Mouse (Mus musculus) NIH3T3 (cell line): ENCODE measurements around the gene Mxra8.

Experiments used
- DNase-seq: peaks from one replicate; pipeline ENCODE4 v3.0.0-alpha.2; 2012; ENCODE audit warnings: low read depth

Gene Mxra8

DNA sequence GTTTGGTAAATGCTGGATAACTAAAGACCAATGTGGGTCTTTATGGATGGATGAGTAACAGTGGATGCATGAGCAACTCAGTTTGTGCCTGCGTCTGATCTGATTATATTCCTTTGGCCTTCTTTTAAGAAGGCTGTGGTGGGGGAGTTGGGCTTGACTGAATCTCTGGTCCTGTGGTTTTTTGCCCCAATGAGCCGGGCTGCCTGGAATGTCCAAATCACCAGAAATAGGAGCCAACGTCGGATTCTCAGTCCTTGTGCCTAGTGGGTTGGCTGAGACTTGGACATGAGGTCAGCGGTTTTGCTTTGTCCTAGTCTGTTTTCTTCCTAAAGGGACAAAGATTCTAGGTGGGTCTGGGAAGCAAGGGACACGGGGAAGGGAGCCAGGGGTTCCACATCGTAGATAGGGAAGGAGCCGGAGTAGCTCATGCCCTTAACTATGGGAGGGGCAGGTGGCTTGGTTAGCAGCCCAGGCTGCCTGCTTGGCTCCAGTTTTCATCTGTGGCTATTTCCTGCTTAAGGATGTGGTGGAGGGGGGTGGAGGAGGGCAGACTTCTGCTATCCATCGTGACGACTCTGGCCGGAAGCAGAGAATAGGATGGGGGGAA lies 2.0 kb upstream of the Mxra8 start:
- peak; percentile 79 for DNase-seq

DNA sequence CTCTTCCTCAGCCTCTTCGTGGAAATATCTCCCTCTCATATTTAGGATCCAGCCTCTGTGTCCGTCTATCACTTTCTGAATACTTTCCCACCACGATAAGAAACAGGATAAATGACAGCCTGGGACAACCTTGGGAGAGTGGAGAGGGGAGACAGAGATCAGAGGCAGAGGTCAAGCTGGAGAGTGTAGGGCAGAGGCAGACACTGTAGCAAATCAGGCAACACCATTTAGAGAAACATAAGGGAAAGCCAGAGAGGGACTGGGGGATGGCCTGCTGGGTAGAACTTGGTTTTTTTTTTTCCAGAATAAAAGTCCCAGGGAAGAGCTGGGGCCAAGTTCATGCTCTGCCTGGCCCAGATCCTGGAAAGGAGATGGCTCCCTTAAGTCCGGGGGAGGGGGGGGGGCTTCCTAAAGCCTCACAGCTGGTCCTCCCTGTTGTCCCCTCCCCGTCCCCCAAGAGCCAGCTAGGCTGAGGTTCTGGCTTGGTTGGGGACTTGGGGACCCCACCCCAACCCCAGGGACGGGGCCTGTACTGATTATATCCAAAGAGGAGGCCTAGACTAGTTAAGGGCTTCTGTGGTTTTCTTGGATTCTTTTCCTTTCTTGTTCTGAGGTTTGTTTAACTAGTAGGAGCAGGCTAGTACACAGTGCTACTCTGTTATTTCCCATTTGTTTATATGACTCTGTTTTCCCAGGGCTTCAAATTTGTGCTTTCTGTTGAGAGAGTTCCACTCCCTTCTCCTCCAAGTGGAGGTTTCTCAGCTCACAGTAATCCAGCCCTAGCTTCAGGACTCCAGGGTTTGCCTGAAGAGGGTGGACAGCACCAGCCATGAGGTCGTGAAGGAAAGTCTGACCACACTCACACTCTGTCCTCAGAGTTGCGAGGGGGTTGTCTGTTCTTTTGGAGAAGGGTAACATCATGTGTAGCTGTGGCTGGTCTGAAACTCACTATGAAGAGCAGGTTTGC lies 1.0 kb upstream of the Mxra8 start:
- DNase-seq: peak; percentile 48

DNA sequence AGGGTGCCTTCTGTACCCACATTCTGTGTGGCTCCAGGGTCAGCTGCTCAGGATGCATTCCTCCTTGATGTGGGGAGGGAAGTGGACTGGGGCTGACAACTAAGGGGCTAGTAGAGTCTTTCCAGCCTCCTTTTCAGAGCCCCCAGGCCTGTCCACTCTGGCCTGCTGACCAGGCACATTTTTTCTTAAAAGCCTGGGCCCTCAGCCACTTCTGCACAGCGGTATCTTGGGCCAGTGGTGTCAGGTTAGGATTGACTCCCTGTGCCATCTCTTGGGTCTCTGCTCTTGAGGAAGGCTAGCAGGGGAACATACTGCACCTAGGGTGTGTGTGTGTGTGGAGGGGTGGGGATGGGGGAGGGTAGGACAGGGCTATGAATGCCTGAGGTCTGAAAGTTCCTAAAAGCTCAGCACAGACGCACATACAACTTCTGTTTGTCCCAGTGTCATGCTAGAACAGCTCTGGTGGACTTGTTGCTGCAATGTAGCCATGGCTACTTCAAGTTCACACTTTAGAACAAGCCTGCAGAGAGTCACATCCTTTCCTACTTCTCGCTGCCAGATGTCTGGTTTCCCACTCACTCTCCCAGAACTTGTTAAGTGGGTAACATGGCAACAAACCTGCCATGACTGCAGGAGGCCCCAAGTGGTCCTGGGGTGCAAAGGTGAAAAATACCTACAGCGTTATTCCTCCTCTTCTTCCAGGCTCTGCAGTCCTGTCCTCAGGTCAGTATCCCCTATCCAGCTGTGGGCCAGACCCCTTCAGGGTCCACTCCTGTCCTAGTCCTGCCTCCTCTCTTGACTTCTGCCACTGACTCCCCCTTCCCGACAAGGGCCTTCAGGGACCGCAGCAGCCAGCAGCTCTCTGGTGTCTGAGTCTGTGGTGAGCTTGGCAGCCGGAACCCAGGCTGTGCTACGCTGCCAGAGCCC lies 859 bp downstream of the Mxra8 start:
- peak; percentile 60 for DNase-seq

DNA sequence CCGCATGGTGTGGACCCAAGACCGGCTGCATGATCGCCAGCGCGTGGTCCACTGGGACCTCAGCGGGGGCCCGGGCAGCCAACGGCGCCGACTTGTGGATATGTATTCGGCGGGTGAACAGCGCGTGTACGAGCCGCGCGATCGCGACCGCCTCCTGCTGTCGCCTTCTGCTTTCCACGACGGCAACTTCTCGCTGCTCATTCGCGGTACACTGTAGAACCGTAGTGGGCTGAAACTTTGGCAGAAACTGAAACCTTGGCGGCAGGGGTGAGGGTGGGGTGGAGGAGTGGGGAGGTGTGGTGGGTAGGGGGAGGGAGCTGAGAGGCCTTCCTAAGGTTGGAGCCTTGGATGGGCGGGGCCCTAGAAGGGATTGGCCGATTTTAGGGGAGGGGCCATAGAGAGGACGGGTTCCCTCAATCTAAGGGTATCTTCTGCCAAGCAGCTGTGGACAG lies 1.5 kb downstream of the Mxra8 start:
- peak; percentile 84 for DNase-seq

DNA sequence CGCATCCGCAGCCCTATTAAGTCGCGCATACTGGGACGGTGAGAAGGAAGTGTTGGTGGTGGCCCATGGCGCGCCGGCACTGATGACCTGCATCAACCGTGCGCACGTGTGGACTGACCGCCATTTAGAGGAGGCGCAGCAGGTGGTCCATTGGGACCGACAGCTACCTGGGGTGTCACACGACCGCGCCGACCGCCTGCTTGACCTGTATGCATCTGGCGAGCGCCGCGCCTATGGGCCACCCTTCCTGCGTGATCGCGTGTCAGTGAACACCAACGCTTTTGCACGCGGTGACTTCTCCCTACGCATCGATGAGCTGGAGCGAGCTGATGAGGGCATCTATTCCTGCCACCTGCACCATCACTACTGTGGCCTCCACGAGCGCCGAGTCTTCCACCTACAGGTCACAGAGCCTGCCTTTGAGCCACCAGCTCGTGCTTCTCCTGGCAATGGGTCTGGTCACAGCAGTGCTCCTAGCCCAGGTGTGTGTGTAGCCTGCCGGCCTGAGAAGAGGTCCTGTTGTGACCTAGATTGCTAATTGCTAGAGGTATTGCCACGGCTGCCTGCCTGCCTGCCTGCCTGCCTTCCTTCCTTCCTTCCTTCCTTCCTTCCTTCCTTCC lies 2.3 kb downstream of the Mxra8 start:
- DNase-seq: no peak

DNA sequence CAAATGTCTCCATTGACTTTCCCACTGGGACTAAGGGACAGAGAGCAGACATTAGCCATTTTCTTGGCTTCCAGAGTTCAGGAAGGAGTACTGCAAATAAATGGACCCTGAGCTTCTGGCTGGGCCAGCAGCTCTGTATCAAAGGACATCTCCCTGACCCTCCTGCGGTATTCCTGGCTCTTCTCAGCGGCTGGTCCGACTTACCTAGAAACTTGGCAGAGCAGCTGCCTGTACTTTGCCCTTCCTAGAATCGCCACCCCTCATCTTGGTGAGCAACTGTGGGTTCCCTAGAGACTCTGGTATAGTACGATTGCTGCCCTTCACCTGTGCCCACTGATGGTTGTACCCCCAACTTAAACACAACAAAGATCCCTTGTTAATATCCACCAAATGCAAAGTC lies 3.8 kb downstream of the Mxra8 start:
- DNase-seq: no peak

DNA sequence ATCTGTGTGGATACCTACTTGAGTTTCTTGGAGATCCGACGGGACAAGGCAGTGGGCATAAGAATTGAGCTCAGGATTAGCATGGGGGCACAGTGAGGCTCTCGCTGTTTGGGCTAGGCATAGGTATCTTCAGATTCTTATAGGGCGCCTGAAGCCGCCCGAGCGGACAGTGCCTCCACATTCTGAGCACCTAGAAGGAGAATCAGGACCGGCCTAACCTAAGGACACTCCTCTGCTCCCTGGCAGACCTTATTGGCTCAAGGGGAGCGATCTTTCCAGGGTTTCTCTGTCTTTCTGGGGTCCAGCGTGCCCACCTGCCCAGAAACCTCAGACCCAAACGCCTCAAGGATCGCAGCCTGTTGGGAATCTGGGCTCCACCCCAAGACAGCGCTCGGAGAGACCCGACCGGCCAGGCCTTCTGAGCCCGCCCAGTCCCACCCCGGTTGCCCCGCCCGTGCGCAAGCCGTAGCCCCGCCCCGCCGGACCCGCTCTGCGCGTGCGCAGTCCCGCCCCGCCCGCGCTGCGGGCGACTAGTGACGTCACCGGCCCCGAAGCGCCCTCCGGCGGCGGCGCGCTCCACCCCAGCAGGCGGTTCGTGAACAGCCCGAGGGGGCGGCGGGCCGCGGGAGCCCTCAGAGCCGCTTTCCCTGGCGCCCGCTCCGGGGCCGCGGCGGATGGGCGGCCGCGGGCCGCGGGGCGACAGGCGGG lies 7.5 kb downstream of the Mxra8 start, which contains the start of gene Dvl1:
TSS of gene Dvl1 (plus strand) at position 532 of the 708 bp plus-strand sequence.
- DNase-seq: peak; percentile 95

DNA sequence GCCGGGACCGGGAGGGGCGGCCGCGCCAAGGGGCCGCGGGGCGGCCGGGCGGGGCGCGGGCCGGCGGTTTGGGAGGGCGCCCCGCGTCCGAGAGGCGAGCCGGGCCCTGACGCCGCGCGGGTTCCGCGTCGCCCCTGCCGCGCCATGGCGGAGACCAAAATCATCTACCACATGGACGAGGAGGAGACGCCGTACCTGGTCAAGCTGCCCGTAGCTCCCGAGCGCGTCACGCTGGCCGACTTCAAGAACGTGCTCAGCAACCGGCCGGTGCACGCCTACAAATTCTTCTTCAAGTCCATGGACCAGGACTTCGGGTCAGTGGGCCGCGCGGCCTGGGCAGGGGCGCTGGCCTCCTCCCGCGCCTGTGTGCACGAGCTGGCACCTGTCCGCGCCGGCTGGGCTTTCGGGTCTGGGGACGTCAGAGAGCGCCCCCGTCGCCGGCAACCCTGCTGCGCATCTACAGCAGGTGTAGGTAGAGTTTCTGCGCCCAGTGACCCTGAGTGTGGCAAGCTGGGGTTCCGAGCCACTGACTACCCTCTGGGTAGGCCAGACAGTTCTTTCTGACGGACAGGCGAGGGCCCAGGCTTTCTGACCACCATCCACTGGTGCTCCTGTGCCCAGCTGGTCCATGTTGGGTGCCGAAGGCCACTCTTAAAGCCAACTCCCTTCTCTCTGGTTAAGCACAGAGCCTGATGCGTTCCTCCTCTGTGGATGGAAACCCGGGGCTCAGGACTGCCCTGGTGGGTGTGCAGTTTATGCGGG lies 8.3 kb downstream of the Mxra8 start:
- DNase-seq: peak; percentile 46

DNA sequence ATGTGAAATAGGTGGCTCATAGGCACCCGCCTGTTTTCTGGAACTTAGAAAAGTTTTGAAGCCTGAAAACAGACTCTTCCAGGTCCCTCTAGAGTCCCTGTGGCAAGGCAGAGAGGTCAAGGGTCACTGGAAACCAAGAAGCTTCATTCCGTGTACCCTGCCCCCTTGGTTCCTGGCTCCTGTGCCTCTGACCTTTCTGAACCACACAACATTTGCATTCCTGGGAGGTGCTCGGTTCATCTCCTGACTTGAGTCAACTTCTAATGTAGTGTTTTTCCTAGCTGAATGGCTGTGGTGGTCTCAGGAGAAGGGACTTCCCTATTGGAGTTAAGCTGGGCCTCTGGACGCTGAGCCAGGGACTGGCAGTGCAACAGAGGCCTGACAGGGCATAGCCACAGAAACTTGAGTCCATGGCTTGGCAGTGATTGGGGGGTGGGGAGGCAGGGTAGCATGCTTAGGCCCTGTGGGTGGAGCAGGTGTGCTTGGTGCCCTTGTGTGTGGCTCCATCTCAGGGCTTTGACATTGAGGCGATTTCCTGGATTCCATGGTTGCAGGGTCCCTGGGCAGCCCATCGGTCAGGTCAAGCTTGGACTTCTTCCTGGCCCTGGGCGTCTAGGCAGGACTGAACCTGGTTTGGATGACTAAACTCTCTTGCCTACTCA lies 9.1 kb downstream of the Mxra8 start:
- no peak for DNase-seq

DNA sequence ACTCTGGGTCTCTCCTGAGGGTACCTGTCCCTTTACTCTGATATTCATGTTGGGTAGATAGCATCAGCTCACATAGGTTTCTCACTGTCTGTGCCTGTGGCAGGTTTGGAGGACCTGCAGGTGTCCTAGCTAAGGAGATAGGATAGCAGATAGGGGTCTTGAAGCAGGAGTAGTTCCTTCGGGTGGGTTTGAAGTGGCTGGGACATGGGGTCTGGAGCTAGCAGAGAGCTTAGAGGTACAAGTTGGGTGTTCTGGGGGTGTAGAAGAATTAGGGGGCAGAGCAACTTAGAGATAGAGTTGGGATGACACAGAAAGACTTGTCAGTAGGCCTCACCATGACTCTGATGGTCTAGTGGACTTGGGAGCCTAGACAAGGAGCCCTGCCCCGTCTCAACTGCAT lies 9.9 kb downstream of the Mxra8 start:
- no peak for DNase-seq

DNA sequence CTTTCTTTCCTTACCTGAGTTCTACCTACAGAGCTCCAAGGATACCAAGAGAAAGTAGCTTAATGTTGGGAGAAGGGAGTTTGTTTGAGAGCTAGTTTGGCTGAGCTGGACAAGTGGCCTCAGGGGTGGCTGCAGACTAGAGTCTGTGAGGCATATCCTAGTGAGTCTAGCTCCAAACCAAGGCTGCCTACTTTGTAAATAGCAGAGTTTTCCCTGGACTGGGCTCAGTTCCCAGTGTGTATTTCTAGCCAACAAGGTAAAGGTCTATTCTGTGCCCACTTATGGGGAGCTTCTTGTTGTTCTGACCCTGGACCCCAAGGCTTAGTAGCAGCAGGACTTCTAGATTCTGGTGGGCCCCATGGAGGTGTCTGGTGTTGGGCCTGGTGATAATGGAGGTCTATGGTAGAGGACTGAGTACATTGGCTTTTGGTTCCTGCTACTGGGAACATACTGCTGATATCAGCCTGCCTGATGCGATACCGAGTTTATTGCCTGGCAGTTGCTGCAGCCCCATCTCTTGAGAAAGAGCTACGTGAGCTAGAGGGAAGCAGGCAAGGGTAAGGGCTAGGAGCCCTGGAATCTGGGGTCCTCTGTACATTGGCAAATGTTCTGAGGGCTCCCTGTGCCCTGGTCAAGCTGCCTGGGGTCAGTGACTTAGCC lies 10.4 kb downstream of the Mxra8 start:
- DNase-seq: no peak

DNA sequence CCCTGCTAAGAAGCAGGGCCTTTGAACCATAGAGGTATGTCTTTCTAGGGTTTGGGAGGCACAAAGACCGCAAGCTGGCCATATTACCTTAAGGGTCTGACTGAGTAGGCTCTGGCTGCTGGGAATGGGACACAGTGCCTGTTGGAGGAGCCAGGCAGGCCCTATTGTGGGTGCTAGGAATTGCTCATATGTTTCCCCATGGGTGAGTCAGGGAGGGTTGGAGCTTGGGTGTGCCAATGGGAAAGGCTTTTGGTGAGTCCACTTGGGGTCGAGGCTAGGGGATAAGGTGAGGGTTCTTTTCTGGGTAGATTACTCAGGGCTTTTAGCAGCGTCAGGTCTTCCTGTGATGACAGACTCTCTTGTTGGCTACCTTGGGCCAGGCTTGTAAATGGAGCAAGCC lies 11.9 kb downstream of the Mxra8 start:
- DNase-seq: peak; percentile 32

DNA sequence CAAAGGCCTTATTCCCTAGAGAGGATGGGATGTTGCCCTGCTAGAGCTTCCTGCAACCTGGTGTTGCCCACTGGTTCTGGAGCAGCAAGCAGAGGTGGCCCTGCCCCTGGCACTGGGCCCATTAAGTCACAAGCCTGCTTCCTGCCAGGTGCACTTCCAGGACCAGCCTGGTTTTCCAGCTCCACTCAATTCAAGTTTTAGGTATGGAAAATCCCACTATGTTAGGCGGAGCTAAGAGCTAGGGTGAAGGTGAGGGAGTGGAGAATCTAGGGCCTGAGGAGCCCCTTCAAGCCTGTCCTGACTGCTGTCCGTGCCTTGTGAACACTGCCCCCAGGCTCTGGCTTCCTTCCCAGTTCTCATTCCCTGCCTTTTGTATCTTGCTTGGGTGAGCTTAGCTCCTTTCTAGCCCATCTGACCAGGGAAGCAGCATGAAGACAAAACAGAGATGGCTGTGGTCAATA lies 12.5 kb downstream of the Mxra8 start:
- no peak for DNase-seq

DNA sequence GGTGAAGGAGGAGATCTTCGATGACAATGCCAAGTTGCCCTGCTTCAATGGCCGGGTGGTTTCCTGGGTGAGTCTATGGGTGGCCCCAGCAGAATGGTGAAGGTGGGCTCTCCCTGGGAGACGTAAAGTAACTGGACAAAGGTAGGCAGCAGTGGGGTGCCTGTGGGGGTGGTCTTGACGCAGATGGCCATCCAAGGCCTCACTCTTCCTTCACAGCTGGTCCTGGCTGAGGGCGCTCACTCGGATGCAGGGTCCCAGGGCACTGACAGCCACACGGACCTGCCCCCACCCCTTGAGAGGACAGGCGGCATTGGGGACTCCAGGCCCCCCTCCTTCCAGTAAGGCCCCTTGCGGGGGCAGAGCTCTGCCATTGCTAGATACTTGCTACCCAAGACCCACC lies 13.9 kb downstream of the Mxra8 start:
- DNase-seq: no peak

DNA sequence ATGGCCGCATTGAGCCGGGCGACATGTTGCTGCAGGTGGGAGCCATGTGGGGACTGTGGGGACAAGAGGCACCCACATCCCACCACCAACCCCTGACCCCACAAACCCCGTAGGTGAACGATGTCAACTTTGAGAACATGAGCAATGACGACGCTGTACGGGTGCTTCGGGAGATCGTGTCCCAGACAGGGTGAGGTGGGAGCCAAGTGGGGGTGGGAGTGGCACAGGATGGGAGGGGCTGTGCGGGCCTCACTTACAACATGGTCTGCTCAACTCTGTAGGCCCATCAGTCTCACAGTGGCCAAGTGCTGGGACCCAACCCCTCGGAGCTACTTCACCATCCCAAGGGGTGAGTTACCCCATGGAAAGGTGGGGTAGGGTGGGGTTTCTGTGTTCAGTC lies 15.5 kb downstream of the Mxra8 start:
- DNase-seq: no peak

DNA sequence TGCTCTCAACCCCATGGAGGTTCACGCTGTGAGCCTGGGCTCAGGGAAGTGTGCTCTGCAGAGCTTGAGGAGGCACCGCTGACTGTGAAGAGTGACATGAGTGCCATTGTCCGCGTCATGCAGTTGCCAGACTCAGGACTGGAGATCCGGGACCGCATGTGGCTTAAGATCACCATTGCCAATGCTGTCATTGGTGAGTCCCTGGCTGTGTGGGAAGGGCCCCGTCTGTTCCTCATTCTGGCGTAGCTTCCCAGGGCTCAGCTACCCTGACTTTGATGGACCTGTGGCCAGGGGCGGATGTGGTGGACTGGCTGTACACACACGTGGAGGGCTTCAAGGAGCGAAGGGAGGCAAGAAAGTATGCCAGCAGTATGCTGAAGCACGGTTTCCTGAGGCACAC lies 16.6 kb downstream of the Mxra8 start:
- DNase-seq: no peak

DNA sequence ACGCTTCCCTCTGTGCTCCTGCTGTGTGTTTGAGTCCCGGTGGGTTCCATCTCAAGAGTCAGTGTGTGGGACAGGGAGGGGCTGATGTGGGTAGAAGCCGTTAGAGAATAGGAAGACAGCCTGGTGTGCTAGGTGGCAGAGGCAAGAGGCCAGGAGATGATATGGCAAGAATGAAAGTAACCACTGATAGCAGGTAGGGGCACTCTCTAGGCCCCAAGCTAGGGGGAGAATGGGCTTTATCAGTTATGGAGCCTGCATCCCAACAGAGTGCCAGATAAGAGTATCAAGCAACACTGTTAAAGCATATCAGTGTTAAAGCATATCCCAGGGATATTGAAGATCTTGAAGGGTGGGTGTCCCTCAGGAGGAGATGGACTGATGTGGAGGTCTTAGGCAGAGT lies 17.4 kb downstream of the Mxra8 start:
- no peak for DNase-seq

DNA sequence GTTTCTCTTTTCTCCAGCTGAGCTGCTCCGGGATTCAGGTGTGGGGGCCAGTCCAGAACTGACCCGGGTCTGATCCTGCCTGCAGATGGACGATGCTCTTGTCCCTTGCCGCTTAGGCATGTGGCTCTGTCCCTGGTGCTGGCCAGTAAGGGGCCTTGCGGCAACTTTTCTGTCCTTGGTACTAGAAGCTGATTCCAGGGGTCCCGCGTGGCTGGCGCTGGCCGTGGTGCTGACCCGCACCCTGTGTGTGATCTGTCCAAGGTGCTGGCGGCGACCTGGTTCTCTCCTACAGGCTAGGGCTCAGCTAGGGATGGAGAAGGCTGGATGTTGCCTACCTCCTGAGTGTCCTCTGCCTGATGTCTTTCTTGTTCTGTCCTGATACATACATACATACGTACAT lies 19.8 kb downstream of the Mxra8 start:
- no peak for DNase-seq

DNA sequence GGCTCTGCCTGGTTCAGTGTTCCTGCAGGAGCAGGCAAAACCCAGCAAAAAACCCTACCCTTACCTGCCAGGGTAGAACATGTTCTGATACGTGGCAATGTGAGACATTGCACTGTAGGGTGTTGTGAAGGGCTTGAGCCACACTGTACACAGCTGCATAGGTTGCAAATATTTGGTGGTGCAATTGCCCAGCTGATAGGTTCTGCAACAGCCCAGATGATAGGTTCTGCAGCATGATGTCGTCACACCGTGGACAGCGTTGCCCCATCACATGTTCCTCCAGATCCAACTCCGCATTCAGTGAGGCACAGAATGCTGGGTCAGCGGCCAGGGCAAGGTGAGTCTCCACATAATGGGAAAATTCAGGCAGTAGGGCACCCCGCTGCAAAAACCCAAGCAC lies 22.3 kb downstream of the Mxra8 start:
- no peak for DNase-seq
